Mouse (Mus musculus): Measurements from ENCODE around the gene Ctcfl.

Gene Ctcfl

GRCm38 (mm10) chr2:173119023-173119944, at the start of gene Ctcfl:
Gene Ctcfl (minus strand): TSS chr2:173119525.
- DNase-seq (ENCODE audit: low spot score in 2 of 2), result no peak

GRCm38 (mm10) chr2:173168411-173168851, 49.1 kb upstream of the Ctcfl start:
- DNase-seq (ENCODE audit: low spot score in 2 of 2), result no peak

GRCm38 (mm10) chr2:173165357-173165756, 46.0 kb upstream of the Ctcfl start:
- no peak for DNase-seq (ENCODE audit: low spot score in 2 of 2)

- no peak for DNase-seq (ENCODE audit: low spot score in 2 of 2)
Observed at GRCm38 (mm10) chr2:173164946-173165345, 45.6 kb upstream of the Ctcfl start.

GRCm38 (mm10) chr2:173164358-173164757, 45.0 kb upstream of the Ctcfl start:
- no peak for DNase-seq (ENCODE audit: low spot score in 2 of 2)

GRCm38 (mm10) chr2:173163380-173163779, 44.1 kb upstream of the Ctcfl start:
- DNase-seq (ENCODE audit: low spot score in 2 of 2), result no peak

GRCm38 (mm10) chr2:173159354-173160311, 40.3 kb upstream of the Ctcfl start:
- DNase-seq (ENCODE audit: low spot score in 2 of 2), result peak; percentile 55 to 65

GRCm38 (mm10) chr2:173158390-173159055, 39.2 kb upstream of the Ctcfl start:
- no peak for DNase-seq (ENCODE audit: low spot score in 2 of 2)

GRCm38 (mm10) chr2:173157871-173158270, 38.5 kb upstream of the Ctcfl start:
- DNase-seq (ENCODE audit: low spot score in 2 of 2), result no peak

GRCm38 (mm10) chr2:173157376-173157775, 38.1 kb upstream of the Ctcfl start:
- DNase-seq (ENCODE audit: low spot score in 2 of 2), result no peak

- no peak for DNase-seq (ENCODE audit: low spot score in 2 of 2)
Observed at GRCm38 (mm10) chr2:173156923-173157322, 37.6 kb upstream of the Ctcfl start.

- no peak for DNase-seq (ENCODE audit: low spot score in 2 of 2)
Observed at GRCm38 (mm10) chr2:173155907-173156306, 36.6 kb upstream of the Ctcfl start.

GRCm38 (mm10) chr2:173154962-173155361, 35.6 kb upstream of the Ctcfl start:
- no peak for DNase-seq (ENCODE audit: low spot score in 2 of 2)

GRCm38 (mm10) chr2:173154513-173154912, 35.2 kb upstream of the Ctcfl start:
- no peak for DNase-seq (ENCODE audit: low spot score in 2 of 2)

- no peak for DNase-seq (ENCODE audit: low spot score in 2 of 2)
Observed at GRCm38 (mm10) chr2:173153266-173153665, 33.9 kb upstream of the Ctcfl start.

- peak in 1 of 2 experiments; percentile 65 for DNase-seq (ENCODE audit: low spot score in 2 of 2)
Observed at GRCm38 (mm10) chr2:173152436-173153151, 33.3 kb upstream of the Ctcfl start, which contains the start of gene Pck1. Gene Pck1 (plus strand): TSS chr2:173153048.

- peak in 1 of 2 experiments; percentile 46 for DNase-seq (ENCODE audit: low spot score in 2 of 2)
Observed at GRCm38 (mm10) chr2:173151784-173152284, 32.5 kb upstream of the Ctcfl start.

GRCm38 (mm10) chr2:173151352-173151751, 32.0 kb upstream of the Ctcfl start:
- DNase-seq (ENCODE audit: low spot score in 2 of 2), result no peak

- no peak for DNase-seq (ENCODE audit: low spot score in 2 of 2)
Observed at GRCm38 (mm10) chr2:173148001-173148400, 28.7 kb upstream of the Ctcfl start.

- DNase-seq (ENCODE audit: low spot score in 2 of 2), result no peak
Observed at GRCm38 (mm10) chr2:173146728-173147127, 27.4 kb upstream of the Ctcfl start.

- no peak for DNase-seq (ENCODE audit: low spot score in 2 of 2)
Observed at GRCm38 (mm10) chr2:173145808-173146207, 26.5 kb upstream of the Ctcfl start.
